Mouse (Mus musculus) CH12.LX (cell line): Measurements from ENCODE around the gene Steap3.

Source experiments
- CTCF ChIP-seq, 2 experiments: IDR thresholded peaks in 1 of 2; conservative IDR thresholded peaks in 1 of 2; 2 replicates each; pipeline ENCODE4 v1.5.1; 2011 to 2012; ENCODE audit warnings: low read depth in 2 of 2, low read length in 2 of 2, improper control_type of control experiment in 1 of 2, inconsistent platforms in 1 of 2, mild to moderate bottlenecking in 1 of 2, moderate library complexity in 1 of 2
- E2F4 ChIP-seq: IDR thresholded peaks from 2 replicates; pipeline ENCODE4 v1.6.1; 2011; ENCODE audit warnings: low read depth, low read length, improper control_type of control experiment; ENCODE audit not compliant: insufficient replicate concordance
- EP300 ChIP-seq: IDR thresholded peaks from 2 replicates; pipeline ENCODE4 v1.6.1; 2011; ENCODE audit warnings: low read length, improper control_type of control experiment
- HCFC1 ChIP-seq: IDR thresholded peaks from 2 replicates; pipeline ENCODE4 v1.6.1; 2012; ENCODE audit warnings: low read depth, mild to moderate bottlenecking, inconsistent platforms, low read length, improper control_type of control experiment
- MAFK ChIP-seq: IDR thresholded peaks from 2 replicates; pipeline ENCODE4 v1.6.1; 2011; ENCODE audit warnings: low read length, improper control_type of control experiment; ENCODE audit not compliant: insufficient replicate concordance
- MAX ChIP-seq: IDR thresholded peaks from 2 replicates; pipeline ENCODE4 v1.6.1; 2011; ENCODE audit warnings: low read length, improper control_type of control experiment
- MXI1 ChIP-seq: IDR thresholded peaks from 2 replicates; pipeline ENCODE4 v1.6.1; 2011; ENCODE audit warnings: mild to moderate bottlenecking, low read depth, low read length, improper control_type of control experiment
- MYC ChIP-seq: IDR thresholded peaks from 2 replicates; pipeline ENCODE4 v1.6.1; 2011; ENCODE audit warnings: low read depth, mild to moderate bottlenecking, improper control_type of control experiment, low read length
- POLR2A ChIP-seq: IDR thresholded peaks from 2 replicates; pipeline ENCODE4 v1.6.1; 2011; ENCODE audit warnings: low read depth, mild to moderate bottlenecking, improper control_type of control experiment, low read length
- SMC3 ChIP-seq: IDR thresholded peaks from 2 replicates; pipeline ENCODE4 v1.6.1; 2011; ENCODE audit warnings: low read depth, low read length, improper control_type of control experiment
- USF1 ChIP-seq: IDR thresholded peaks from 2 replicates; pipeline ENCODE4 v1.6.1; 2014; ENCODE audit warnings: low read depth, mild to moderate bottlenecking, inconsistent platforms, low read length, improper control_type of control experiment
- USF2 ChIP-seq: conservative IDR thresholded peaks from 2 replicates; pipeline ENCODE4 v1.6.1; 2011; ENCODE audit warnings: low read depth, low read length, improper control_type of control experiment
- ZKSCAN1 ChIP-seq: IDR thresholded peaks from 2 replicates; pipeline ENCODE4 v1.6.1; 2012; ENCODE audit warnings: low read depth, inconsistent platforms, low read length, improper control_type of control experiment, borderline replicate concordance
- ZNF384 ChIP-seq: IDR thresholded peaks from 2 replicates; pipeline ENCODE4 v1.6.1; 2012; ENCODE audit warnings: low read depth, low read length, improper control_type of control experiment, inconsistent platforms

DNA sequence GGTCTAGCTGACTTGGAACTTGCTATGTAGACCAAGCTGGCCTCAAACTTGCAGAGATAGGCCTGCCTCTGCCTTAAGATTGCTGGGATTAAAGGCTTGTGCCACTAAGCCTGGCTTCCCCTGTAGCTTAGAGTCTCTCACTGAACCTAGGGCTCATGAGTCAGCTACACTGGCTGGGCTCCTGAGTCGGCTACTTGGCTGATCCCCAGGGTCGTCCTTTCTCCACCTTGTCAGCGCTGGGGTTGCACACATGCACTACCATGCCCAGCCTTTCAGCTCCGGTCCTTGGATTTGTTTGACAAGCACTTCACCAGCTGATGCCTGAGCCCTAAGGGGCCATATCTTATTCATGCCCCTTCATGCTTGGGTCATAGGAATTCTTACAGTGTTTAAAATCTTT is 104.5 kb downstream of the Steap3 start:
- TF ChIP-seq CTCF (conservative IDR thresholded peaks at IDR 0.05 in 1 of 2, IDR thresholded peaks at IDR 0.05 in 1 of 2; ENCODE audit: low read depth in 2 of 2, low read length in 2 of 2) (no peak), USF2 (no peak), HCFC1 (no peak), E2F4 (no peak), ZKSCAN1 (no peak), EP300 (no peak), MAX (no peak), USF1 (no peak), POLR2A (no peak), ZNF384 (no peak), MAFK (no peak), MXI1 (no peak), MYC (no peak), SMC3 (no peak)
